Mouse (Mus musculus): ENCODE measurements around the gene Sparcl1. TPM values are rescaled to one million over a fixed set of nuclear protein-coding genes. Genes with fewer than 3 reads are reported as not detected.

Sparcl1 gene
- polyA plus RNA-seq, 1 experiment from 2014 or later: 158 TPM

GRCm38 (mm10) chr5:104054938-104055337 lies 58.6 kb downstream of the Sparcl1 start:
- H3K9ac ChIP-seq (ENCODE audit: low read depth, low read length): no peak overlapping the region
- no peaks in the 10 kb centered on the region for H3K4me1 ChIP-seq (replicated peaks; ENCODE audit: control insufficient read depth, insufficient read depth, low read length)
- H3K4me3 ChIP-seq (ENCODE audit: low read depth, low read length): no peak overlapping the region
- H3K36me3 ChIP-seq (ENCODE audit: control insufficient read depth, insufficient read depth): peaks cover 34% of the 10 kb centered on the region
- H3K9me3 ChIP-seq (ENCODE audit: control insufficient read depth): no peaks in the 10 kb centered on the region
- no peaks in the 10 kb centered on the region for H3K27me3 ChIP-seq (replicated peaks; ENCODE audit: control insufficient read depth, insufficient read depth, low read length)
- ATAC-seq: no peak
- WGBS: 91% methylated on average over 4 of the region's 4 CpGs
- H3K4me2 ChIP-seq (replicated peaks; ENCODE audit: low read depth): no peak overlapping the region
- no peak overlapping the region for H3K27ac ChIP-seq (ENCODE audit: low read depth, low read length)
- TF ChIP-seq CTCF (IDR thresholded peaks at IDR 0.05; ENCODE audit: low read depth): no peak

- H3K4me2 ChIP-seq (replicated peaks; ENCODE audit: low read depth): no peak overlapping the region
- TF ChIP-seq CTCF (IDR thresholded peaks at IDR 0.05; ENCODE audit: low read depth): peak; percentile 66
- H3K9ac ChIP-seq (ENCODE audit: low read depth, low read length): no peak overlapping the region
- 60% methylated on average over 8 of the region's 8 CpGs for WGBS
- no peak for ATAC-seq
- H3K27me3 ChIP-seq (replicated peaks; ENCODE audit: control insufficient read depth, insufficient read depth, low read length): no peaks in the 10 kb centered on the region
- H3K4me1 ChIP-seq (replicated peaks; ENCODE audit: control insufficient read depth, insufficient read depth, low read length): no peaks in the 10 kb centered on the region
- no peak overlapping the region for H3K4me3 ChIP-seq (ENCODE audit: low read depth, low read length)
- peaks cover 30% of the 10 kb centered on the region for H3K36me3 ChIP-seq (ENCODE audit: control insufficient read depth, insufficient read depth)
- no peaks in the 10 kb centered on the region for H3K9me3 ChIP-seq (ENCODE audit: control insufficient read depth)
- no peak overlapping the region for H3K27ac ChIP-seq (ENCODE audit: low read depth, low read length)
These were observed 60.6 kb downstream of the Sparcl1 start for GRCm38 (mm10) chr5:104052956-104053355.

- ATAC-seq: no peak
- WGBS: 35% methylated on average over 4 of the region's 4 CpGs
- H3K27me3 ChIP-seq (replicated peaks; ENCODE audit: control insufficient read depth, insufficient read depth, low read length): no peaks in the 10 kb centered on the region
- no peaks in the 10 kb centered on the region for H3K9me3 ChIP-seq (ENCODE audit: control insufficient read depth)
- H3K36me3 ChIP-seq (ENCODE audit: control insufficient read depth, insufficient read depth): peaks cover 22% of the 10 kb centered on the region
- peaks cover 5% of the 10 kb centered on the region; the same call in 1 of the 2 replicates for H3K4me1 ChIP-seq (replicated peaks; ENCODE audit: control insufficient read depth, insufficient read depth, low read length)
- peak overlapping the region; percentile 67 for H3K4me3 ChIP-seq (ENCODE audit: low read depth, low read length)
- peak; percentile 56 for TF ChIP-seq CTCF (IDR thresholded peaks at IDR 0.05; ENCODE audit: low read depth)
- H3K9ac ChIP-seq (ENCODE audit: low read depth, low read length): 0 out of 2 replicates have a peak overlapping the region, but pooled peaks have one; percentile 68
- H3K27ac ChIP-seq (ENCODE audit: low read depth, low read length): 0 out of 2 replicates have a peak overlapping the region, but pooled peaks have one; percentile 73
- peak overlapping the region; percentile 80 for H3K4me2 ChIP-seq (replicated peaks; ENCODE audit: low read depth)
These were observed 65.4 kb downstream of the Sparcl1 start for GRCm38 (mm10) chr5:104048139-104048538.

GRCm38 (mm10) chr5:104047200-104048105 lies 66.1 kb downstream of the Sparcl1 start:
- peak overlapping the region; percentile 67 for H3K4me3 ChIP-seq (ENCODE audit: low read depth, low read length)
- peaks cover 16% of the 10 kb centered on the region for H3K36me3 ChIP-seq (ENCODE audit: control insufficient read depth, insufficient read depth)
- peak; percentile 1; the same call in 1 of the 2 replicates for ATAC-seq
- H3K4me1 ChIP-seq (replicated peaks; ENCODE audit: control insufficient read depth, insufficient read depth, low read length): peaks cover 5% of the 10 kb centered on the region; the same call in 1 of the 2 replicates
- H3K27ac ChIP-seq (ENCODE audit: low read depth, low read length): peak overlapping the region; percentile 73
- H3K9me3 ChIP-seq (ENCODE audit: control insufficient read depth): no peaks in the 10 kb centered on the region
- WGBS: 2% methylated on average over 19 of the region's 19 CpGs
- peak overlapping the region; percentile 80 for H3K4me2 ChIP-seq (replicated peaks; ENCODE audit: low read depth)
- TF ChIP-seq CTCF (IDR thresholded peaks at IDR 0.05; ENCODE audit: low read depth): no peak
- peak overlapping the region; percentile 68 for H3K9ac ChIP-seq (ENCODE audit: low read depth, low read length)
- no peaks in the 10 kb centered on the region for H3K27me3 ChIP-seq (replicated peaks; ENCODE audit: control insufficient read depth, insufficient read depth, low read length)

GRCm38 (mm10) chr5:104046256-104047199 lies 67.0 kb downstream of the Sparcl1 start, which contains the start of gene Nudt9:
TSS of gene Nudt9 (plus strand) at chr5:104046306.
- H3K4me1 ChIP-seq (replicated peaks; ENCODE audit: control insufficient read depth, insufficient read depth, low read length): peaks cover 5% of the 10 kb centered on the region; the same call in 1 of the 2 replicates
- H3K36me3 ChIP-seq (ENCODE audit: control insufficient read depth, insufficient read depth): peaks cover 12% of the 10 kb centered on the region
- peak; percentile 98 for ATAC-seq
- H3K9me3 ChIP-seq (ENCODE audit: control insufficient read depth): no peaks in the 10 kb centered on the region
- peak within 1 kb of the TSS; percentile 80 for H3K4me2 ChIP-seq (replicated peaks; ENCODE audit: low read depth)
- TF ChIP-seq CTCF (IDR thresholded peaks at IDR 0.05; ENCODE audit: low read depth): no peak; the same call in 1 of the 2 replicates
- H3K27me3 ChIP-seq (replicated peaks; ENCODE audit: control insufficient read depth, insufficient read depth, low read length): no peaks in the 10 kb centered on the region
- 4% methylated on average over 82 of the region's 90 CpGs for WGBS
- peak within 1 kb of the TSS; percentile 67 for H3K4me3 ChIP-seq (ENCODE audit: low read depth, low read length)
- peak within 1 kb of the TSS; percentile 73 for H3K27ac ChIP-seq (ENCODE audit: low read depth, low read length)
- peak within 1 kb of the TSS; percentile 68 for H3K9ac ChIP-seq (ENCODE audit: low read depth, low read length)
